Mouse (Mus musculus): Measurements from ENCODE around the gene Kalrn. TPM values are rescaled to one million over a fixed set of nuclear protein-coding genes. Genes with fewer than 3 reads are reported as not detected.

Kalrn gene
- polyA plus RNA-seq, 1 experiment from 2014 or later = 14.4 TPM

GRCm38 (mm10) chr16:34405094-34405493 is 168.2 kb downstream of the Kalrn start:
- Histone ChIP-seq H3K27me3 (replicated peaks) (no peaks in the 10 kb centered on the region), H3K4me3 (replicated peaks) (no peak overlapping the region), H3K9me3 (no peaks in the 10 kb centered on the region), H3K27ac (no peak overlapping the region), H3K4me2 (replicated peaks) (no peak overlapping the region), H3K4me1 (replicated peaks) (no peaks in the 10 kb centered on the region), H3K36me3 (no peaks in the 10 kb centered on the region), H3K9ac (no peak overlapping the region)
- ATAC-seq = no peak
- 38% methylated on average over 5 of the region's 5 CpGs for WGBS

DNA sequence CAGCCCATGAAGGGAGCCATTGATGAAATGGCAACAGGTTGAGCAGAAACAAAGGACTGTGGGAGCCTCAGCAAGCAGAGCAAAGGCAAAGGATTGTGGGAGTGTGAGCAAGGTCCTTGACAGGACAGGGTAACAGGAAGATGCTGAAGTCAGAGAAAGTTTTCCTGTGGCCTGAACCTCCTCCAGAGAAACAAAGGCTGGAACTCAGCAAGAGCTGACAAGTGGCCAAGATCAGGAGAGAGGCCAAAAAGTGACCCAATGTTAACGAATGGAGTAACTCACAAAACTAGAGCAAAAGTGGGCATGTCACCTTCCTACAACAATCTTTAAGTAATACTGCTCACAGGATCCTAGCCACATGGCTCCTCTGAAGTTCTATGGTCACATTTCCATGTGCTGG is 172.1 kb downstream of the Kalrn start:
- Histone ChIP-seq H3K4me1 (replicated peaks) (no peaks in the 10 kb centered on the region), H3K4me3 (replicated peaks) (no peak overlapping the region), H3K4me2 (replicated peaks) (no peak overlapping the region), H3K9me3 (no peaks in the 10 kb centered on the region), H3K27ac (no peak overlapping the region), H3K9ac (no peak overlapping the region), H3K27me3 (replicated peaks) (no peaks in the 10 kb centered on the region), H3K36me3 (no peaks in the 10 kb centered on the region)
- ATAC-seq = no peak
- 82% methylated on average over 1 of the region's 1 CpGs for WGBS

DNA sequence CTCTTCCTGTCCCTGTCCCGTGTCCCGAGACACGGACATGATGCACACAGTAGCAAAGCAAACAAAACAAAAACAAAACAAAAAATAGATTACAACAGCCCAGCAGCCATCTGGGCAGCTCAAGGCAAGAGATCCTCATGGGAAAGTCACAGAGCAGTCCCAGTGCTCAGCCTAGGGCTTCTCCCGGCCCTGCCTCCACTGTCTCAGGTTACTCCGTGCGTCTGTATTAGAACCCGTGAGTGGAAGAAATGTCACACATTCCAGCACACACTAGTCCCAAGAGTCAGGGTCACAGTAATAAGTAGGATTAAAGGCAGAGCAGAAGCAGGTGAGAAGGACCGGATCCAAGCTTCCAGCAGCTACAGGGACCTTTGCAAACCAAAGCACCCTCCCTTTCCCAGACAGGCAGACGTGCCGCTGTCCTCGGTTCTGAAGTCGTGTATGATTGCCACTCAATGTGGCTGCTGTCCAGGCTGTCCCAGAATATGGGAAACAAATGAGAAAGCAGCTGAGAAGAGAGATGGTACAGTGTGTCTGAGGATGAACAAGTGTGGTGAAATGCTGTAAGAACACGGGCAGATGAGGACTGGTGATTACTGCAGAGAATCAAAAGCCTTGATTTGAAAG is 173.1 kb downstream of the Kalrn start:
- no peak overlapping the region for H3K4me3 ChIP-seq (replicated peaks)
- no peaks in the 10 kb centered on the region for H3K27me3 ChIP-seq (replicated peaks)
- H3K4me2 ChIP-seq (replicated peaks) = no peak overlapping the region
- no peaks in the 10 kb centered on the region for H3K36me3 ChIP-seq
- no peaks in the 10 kb centered on the region for H3K9me3 ChIP-seq
- ATAC-seq = no peak
- no peak overlapping the region for H3K27ac ChIP-seq
- H3K4me1 ChIP-seq (replicated peaks) = no peaks in the 10 kb centered on the region
- WGBS = 45% methylated on average over 13 of the region's 13 CpGs
- no peak overlapping the region for H3K9ac ChIP-seq

DNA sequence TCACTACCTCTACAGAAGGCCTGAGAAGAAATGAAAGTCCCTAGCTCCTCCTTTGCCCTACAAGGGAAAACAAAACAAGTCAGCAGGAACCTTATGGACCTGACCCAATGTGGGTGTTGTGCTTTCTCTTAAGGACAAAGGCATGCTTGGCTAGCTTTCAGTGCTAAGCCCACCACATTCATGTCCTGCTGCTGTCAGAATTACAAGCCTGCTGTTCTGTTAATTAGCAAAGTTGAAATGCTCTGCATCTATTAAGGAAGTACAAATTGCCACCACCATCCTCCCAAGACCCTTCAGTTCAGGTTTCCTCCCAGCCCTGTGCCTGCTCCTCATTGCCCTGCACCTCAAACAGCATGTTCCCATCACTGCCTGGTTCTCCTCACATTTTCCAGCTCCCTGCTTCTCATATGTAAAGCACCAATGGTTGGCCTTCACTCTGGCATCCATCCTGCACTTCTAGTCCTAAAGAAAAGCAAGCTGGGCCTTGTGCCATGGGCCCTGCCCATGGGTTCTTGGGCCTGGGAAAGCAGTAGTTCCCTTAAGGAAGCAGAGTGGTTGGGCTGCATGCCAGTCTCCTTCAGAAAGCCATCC is 178.0 kb downstream of the Kalrn start:
- no peaks in the 10 kb centered on the region for H3K4me1 ChIP-seq (replicated peaks)
- H3K27ac ChIP-seq = no peak overlapping the region
- H3K27me3 ChIP-seq (replicated peaks) = no peaks in the 10 kb centered on the region
- no peak overlapping the region for H3K4me3 ChIP-seq (replicated peaks)
- no peak overlapping the region for H3K4me2 ChIP-seq (replicated peaks)
- no peak overlapping the region for H3K9ac ChIP-seq
- ATAC-seq = no peak
- H3K9me3 ChIP-seq = no peaks in the 10 kb centered on the region
- no peaks in the 10 kb centered on the region for H3K36me3 ChIP-seq

DNA sequence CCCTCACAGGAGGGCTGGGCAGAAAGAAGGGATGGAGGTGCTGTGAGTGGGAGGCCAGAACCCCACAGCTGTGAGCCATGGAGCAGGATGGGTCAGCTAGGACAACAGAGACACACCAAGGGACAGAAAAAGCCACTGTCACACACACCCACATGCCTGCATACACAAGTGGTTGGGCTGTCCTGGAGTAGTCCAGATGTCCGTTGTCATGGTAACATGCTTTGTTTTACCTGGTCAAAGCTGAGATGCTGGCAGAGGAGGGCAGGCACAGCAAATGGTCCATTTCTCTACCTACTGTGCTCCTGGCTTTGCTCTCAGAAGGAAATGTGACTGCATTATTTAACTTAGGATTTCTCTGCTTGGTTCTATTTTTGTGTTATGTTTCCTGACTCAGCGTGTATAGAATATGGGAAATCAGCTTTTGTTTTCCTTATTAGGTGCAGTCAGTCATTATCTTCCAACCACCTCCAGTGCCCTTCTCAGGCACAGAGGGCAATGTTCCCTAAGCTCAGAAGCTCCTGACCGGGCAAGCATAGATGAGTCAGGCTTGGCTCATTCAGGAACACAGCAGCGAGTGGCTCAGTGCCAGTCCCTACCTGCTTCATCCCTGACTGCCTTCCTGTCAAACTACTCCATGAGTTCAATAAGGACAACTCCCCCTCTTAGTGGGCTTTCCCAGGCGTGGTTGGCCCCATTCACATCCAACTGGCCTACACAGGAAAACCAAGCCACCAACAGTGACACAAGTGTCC is 183.6 kb downstream of the Kalrn start:
- Histone ChIP-seq H3K36me3 (no peaks in the 10 kb centered on the region), H3K4me3 (replicated peaks) (no peak overlapping the region), H3K9me3 (no peaks in the 10 kb centered on the region), H3K4me1 (replicated peaks) (no peaks in the 10 kb centered on the region), H3K27me3 (replicated peaks) (no peaks in the 10 kb centered on the region), H3K9ac (no peak overlapping the region), H3K27ac (no peak overlapping the region), H3K4me2 (replicated peaks) (no peak overlapping the region)
- no peak for ATAC-seq
- 76% methylated on average over 5 of the region's 5 CpGs for WGBS

- Histone ChIP-seq H3K27me3 (replicated peaks) (no peaks in the 10 kb centered on the region), H3K4me3 (replicated peaks) (no peak overlapping the region), H3K9ac (no peak overlapping the region), H3K4me1 (replicated peaks) (no peaks in the 10 kb centered on the region), H3K9me3 (no peaks in the 10 kb centered on the region), H3K4me2 (replicated peaks) (no peak overlapping the region), H3K27ac (no peak overlapping the region), H3K36me3 (no peaks in the 10 kb centered on the region)
- WGBS = 82% methylated on average over 6 of the region's 6 CpGs
- no peak for ATAC-seq
Measured at GRCm38 (mm10) chr16:34388871-34389270, 184.5 kb downstream of the Kalrn start.

DNA sequence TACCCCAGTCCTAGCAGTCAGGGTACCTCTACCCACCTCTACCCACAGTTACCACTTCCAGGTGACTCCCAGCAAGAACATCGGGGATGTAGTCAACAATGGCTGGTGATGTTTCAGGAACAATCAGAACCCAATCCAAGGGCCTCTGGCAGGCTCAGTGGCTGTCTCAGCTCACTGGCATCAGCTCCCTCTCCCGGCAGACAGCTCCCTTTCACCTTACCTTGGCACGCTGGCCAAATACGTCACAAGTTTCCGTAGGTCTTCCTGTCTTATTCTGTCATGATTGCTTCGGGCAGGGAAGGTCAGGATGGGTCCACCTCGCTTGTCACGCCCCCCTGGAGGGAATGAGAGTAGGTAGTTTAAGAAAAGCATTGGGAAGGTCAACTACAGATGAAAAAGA is 188.3 kb downstream of the Kalrn start:
- ATAC-seq = no peak

GRCm38 (mm10) chr16:34382992-34383391 is 190.3 kb downstream of the Kalrn start:
- no peaks in the 10 kb centered on the region for H3K4me1 ChIP-seq (replicated peaks)

More for the DNA sequence above, 188.3 kb downstream of the Kalrn start:
- Histone ChIP-seq H3K4me2 (replicated peaks) (no peak overlapping the region), H3K27ac (no peak overlapping the region), H3K4me3 (replicated peaks) (no peak overlapping the region), H3K27me3 (replicated peaks) (no peaks in the 10 kb centered on the region), H3K4me1 (replicated peaks) (no peaks in the 10 kb centered on the region), H3K9ac (no peak overlapping the region), H3K9me3 (no peaks in the 10 kb centered on the region), H3K36me3 (no peaks in the 10 kb centered on the region)
- 89% methylated on average over 8 of the region's 8 CpGs for WGBS

DNA sequence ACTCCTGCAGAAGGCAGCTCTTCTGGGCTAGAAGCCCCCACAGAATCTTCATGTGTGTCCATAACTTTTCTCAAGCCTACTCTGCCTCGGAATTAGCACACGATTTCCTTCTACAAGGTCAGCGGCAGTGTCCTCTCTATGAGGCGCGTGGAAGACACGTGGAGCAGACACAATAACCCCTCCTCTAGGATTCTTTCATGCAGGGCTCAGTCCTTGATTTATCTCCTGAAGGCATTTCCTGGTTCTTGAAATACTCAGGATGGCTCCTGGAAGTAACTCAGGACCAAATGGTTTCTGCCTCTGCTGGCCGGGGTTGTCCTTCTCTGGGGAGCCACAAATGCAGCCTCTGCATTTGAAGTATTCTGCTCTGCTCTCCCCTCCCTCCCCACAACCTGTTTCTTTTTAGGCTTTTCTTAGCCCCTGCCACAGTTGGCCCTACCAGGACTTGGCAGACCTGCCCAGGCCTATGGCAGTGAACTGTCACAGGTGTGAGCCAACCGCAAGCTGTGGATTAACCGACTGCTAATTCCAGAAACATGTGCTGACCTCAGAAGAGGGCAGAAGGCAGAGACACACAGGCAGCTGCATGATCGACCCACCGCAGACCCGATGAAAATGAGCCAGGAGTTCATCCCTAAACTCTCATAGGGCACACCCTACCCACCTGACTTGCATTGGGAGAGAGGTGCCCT is 197.0 kb downstream of the Kalrn start:
- no peak overlapping the region for H3K27ac ChIP-seq
- WGBS = 60% methylated on average over 12 of the region's 12 CpGs
- ATAC-seq = no peak
- no peaks in the 10 kb centered on the region for H3K36me3 ChIP-seq
- H3K4me1 ChIP-seq (replicated peaks) = peaks cover 3% of the 10 kb centered on the region; the same call in 1 of the 2 replicates
- no peak overlapping the region for H3K9ac ChIP-seq
- no peak overlapping the region for H3K4me2 ChIP-seq (replicated peaks)
- H3K27me3 ChIP-seq (replicated peaks) = no peaks in the 10 kb centered on the region
- H3K4me3 ChIP-seq (replicated peaks) = no peak overlapping the region
- H3K9me3 ChIP-seq = no peaks in the 10 kb centered on the region

More at GRCm38 (mm10) chr16:34382992-34383391, 190.3 kb downstream of the Kalrn start:
- Histone ChIP-seq H3K4me2 (replicated peaks) (no peak overlapping the region), H3K36me3 (no peaks in the 10 kb centered on the region), H3K4me3 (replicated peaks) (no peak overlapping the region), H3K27ac (no peak overlapping the region), H3K27me3 (replicated peaks) (no peaks in the 10 kb centered on the region), H3K9ac (no peak overlapping the region), H3K9me3 (no peaks in the 10 kb centered on the region)
- WGBS = 91% methylated on average over 4 of the region's 4 CpGs
- no peak for ATAC-seq

- Histone ChIP-seq H3K27ac (no peak overlapping the region), H3K4me2 (replicated peaks) (no peak overlapping the region), H3K4me1 (replicated peaks) (peaks cover 3% of the 10 kb centered on the region; the same call in 1 of the 2 replicates), H3K9ac (no peak overlapping the region), H3K36me3 (no peaks in the 10 kb centered on the region), H3K27me3 (replicated peaks) (no peaks in the 10 kb centered on the region), H3K4me3 (replicated peaks) (no peak overlapping the region), H3K9me3 (no peaks in the 10 kb centered on the region)
- WGBS = 67% methylated on average over 4 of the region's 4 CpGs
- no peak for ATAC-seq
Measured at GRCm38 (mm10) chr16:34373519-34373918, 199.8 kb downstream of the Kalrn start.

DNA sequence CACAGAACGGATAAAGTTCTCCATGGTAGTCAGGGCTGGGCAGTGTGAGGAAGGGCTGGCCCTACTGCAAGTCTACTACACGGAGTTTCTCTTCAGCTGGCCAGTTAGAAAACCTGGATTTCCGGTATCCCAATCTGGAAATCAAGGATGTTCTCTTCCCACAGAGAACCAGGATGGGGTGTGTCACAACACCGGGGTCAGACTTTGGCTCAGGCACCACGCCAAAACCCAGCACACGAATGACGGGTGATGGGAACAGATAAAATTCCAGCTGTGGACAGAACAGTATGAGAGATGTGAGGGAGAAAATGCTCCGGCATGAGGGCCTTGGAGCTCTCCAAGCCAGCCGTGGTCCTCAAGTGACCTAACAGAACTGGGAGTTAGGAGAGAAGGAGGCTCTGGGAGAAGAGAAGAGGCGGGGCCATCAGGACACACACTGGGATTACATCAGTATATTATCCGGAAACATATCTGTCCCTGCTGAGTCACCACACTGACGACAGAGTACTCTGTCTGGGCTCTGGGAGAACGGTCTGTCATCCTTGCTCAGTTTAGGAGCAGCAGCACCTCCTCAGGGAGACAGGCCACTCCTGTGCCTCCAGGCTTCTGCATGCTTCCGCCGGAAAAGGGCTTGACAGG is 201.1 kb downstream of the Kalrn start:
- ATAC-seq = no peak; the same call in 1 of the 2 replicates
- no peaks in the 10 kb centered on the region for H3K9me3 ChIP-seq
- 54% methylated on average over 15 of the region's 15 CpGs for WGBS
- no peak overlapping the region for H3K27ac ChIP-seq
- no peaks in the 10 kb centered on the region for H3K36me3 ChIP-seq
- H3K4me2 ChIP-seq (replicated peaks) = no peak overlapping the region
- no peaks in the 10 kb centered on the region for H3K27me3 ChIP-seq (replicated peaks)
- H3K4me1 ChIP-seq (replicated peaks) = peaks cover 3% of the 10 kb centered on the region; the same call in 1 of the 2 replicates
- H3K4me3 ChIP-seq (replicated peaks) = no peak overlapping the region
- no peak overlapping the region for H3K9ac ChIP-seq

- H3K4me2 ChIP-seq (replicated peaks) = no peak overlapping the region
- H3K9me3 ChIP-seq = no peaks in the 10 kb centered on the region
- no peak for ATAC-seq
- no peak overlapping the region for H3K9ac ChIP-seq
- H3K27ac ChIP-seq = no peak overlapping the region
- 72% methylated on average over 4 of the region's 4 CpGs for WGBS
- no peaks in the 10 kb centered on the region for H3K4me1 ChIP-seq (replicated peaks)
- no peak overlapping the region for H3K4me3 ChIP-seq (replicated peaks)
- H3K36me3 ChIP-seq = no peaks in the 10 kb centered on the region
- no peaks in the 10 kb centered on the region for H3K27me3 ChIP-seq (replicated peaks)
Measured at GRCm38 (mm10) chr16:34359206-34359605, 214.1 kb downstream of the Kalrn start.
